Mouse (Mus musculus): Measurements from ENCODE around the gene Kcnj4.
A peak's percentile ranks its signal among the peaks of the same experiment; 100 is the strongest.

Gene Kcnj4

GRCm38 (mm10) chr15:79504707-79505452 is at the start of gene Kcnj4:
TSS of gene Kcnj4 (minus strand) at chr15:79505241.
- no peak for DNase-seq

DNA sequence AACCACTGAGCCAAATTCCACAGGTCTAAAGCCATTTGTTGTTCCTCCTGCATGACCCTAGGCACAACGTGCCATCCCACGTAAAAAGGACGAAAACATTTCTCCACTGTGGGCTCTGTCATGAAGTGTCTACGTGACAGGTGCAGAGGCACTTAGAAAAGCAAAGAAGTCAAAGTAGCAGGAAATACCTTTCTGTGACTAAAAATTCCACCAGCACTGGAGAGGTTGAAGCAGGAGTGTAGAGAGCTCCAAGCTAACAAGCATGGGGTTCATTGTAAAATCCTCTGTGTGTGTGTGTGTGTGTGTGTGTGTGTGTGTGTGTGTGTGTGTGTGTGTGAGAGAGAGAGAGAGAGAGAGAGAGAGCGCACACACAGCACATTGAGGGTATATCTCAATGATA is 47.5 kb upstream of the Kcnj4 start:
- DNase-seq, result no peak

DNA sequence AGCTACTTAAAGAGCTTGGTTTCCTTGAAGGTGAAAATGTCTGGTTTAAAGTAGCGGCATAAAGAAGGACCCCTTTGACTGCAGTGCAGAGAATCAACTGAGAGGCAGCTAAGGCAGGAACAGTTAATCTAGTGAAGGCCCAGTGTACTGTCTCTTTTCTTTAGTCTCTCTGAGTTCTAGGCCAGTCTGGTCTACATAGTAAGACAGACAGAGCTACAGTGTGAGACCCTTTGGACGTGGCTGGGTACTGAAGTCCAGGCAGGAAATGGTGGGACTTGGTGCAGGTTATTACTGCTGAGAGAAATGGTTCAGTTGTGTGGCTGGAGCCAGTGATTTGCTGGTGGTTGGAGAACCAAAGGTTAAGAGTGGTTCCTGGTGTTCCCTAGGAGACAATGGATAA is 43.2 kb upstream of the Kcnj4 start:
- DNase-seq, result no peak

DNA sequence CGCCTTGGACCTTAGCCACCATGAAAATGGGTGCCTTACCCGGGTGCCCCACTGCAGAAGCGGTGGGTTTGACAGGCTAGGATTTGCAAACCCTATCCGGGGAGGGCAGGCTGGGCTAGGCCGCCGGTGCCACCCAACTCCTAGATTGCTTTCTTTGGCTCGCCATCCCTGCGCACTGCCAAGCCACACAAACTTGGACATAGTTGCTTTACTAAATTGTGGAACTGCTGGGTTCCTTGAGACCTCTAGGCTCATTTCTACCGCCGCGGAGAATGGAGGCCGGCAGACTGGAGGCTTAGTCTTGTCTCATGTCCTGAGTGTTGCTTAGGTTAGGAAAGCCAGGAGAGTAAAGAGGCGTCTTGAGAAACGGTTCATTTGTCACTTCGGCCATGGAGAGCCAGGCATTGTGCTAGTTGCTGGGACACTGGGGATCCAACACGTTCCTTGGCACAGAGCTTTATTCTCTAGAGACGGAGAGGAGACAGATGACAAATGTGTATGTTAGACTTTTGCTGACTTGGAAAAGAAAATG is 42.3 kb upstream of the Kcnj4 start:
- no peak for DNase-seq

DNA sequence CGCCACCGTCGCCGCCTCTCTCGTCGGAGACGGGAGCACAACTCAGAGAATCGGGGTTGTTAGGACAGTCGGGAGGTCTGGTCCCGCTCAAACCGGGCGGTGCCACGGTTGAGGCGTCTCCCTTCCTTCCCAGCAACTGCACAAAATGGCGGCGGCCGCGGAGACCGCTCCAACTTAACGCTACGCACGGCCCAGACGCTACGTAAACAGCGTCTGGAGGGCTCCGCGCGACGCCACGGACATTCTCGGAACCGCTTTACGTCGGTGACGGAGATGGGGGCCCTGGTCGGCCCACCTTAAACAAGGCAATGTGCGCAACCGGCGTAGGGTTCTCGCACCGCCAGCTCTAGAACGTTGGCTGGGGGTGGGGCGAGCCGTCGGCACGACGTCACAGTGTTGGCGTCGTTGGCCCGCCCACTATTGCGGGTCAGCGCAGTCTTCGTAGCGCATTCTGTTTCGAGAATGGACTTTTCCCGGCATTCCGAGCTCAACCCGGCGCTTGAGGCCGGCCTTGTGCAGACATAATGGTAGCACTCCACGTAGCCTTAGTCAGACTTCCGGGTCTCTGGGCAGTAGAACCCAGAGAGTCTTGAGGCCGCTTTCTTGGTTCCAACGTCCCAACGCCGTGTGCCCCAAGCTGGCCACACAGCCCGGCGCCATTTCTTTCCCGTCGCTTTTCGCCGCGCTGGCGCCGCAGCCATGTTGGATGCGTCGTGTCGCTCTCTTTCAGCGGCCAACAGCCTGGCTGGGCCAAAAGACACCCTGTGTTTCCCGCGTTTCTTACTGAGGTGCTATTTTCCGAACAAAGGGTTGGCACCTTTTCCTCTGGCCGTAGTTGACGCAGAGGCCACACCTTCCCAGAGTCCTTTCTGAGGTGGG is 41.6 kb upstream of the Kcnj4 start, which contains the start of gene Ddx17:
TSS of gene Ddx17 (minus strand) at position 332 of the 879 bp plus-strand sequence.
- peak; percentile 99 to 100 for DNase-seq

GRCm38 (mm10) chr15:79545921-79546399 is 40.9 kb upstream of the Kcnj4 start:
- DNase-seq, result peak; percentile 77 to 80

- DNase-seq, result no peak
These were observed 40.5 kb upstream of the Kcnj4 start for GRCm38 (mm10) chr15:79545496-79545895.

GRCm38 (mm10) chr15:79543968-79544367 is 38.9 kb upstream of the Kcnj4 start:
- DNase-seq, result no peak

GRCm38 (mm10) chr15:79533796-79534195 is 28.8 kb upstream of the Kcnj4 start:
- DNase-seq, result no peak

DNA sequence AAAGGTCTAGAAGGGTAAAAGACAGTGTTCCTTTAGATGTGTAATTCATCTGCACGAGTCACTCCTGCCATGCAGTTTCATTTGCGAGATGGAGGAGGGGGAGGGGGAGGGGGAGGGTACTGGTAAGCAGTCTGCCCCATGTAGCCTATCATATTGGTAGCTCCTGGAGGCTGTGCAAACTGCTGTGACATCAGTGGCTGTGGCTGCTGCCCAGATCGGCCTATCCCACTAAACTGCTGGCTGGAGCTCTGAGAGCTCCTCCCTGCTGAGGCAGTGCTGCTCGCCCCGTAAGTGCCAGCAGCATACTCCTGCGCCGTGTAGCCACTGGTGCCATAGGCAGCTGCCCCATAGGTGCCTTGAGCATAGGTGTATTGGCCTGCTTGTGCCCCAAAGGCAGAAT is 24.9 kb upstream of the Kcnj4 start:
- no peak for DNase-seq

DNA sequence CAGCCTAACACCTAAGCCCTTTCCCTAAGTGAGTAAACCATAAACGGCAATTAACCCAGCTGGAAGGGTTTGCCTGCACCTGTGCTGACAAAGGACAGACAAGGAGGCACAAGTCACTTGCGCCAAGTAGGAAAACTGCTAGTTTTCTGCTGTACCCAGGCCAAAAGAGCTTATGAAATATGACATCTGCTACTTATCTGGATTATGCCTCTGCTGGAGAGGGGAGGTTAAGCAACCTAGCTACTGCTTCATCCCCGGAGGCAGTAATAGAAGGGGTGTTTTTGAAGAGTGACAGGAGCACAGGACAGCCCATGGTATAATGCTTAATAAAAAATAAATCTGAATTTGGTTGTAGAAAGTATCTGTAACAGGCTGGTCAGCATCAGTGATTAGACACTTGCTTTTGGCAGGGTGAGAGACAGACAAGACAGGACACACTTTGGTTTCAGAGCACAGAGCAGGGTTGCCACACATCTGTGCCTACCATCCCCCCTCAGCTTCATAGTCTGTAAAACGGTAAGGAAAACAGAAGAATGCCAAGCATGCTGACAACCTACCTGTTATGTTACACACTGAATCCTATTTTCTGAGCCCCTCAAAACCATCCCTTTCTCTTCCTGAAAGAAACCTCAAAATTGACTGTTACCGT is 23.1 kb upstream of the Kcnj4 start:
- DNase-seq, result peak in 1 of 2 experiments; percentile 20

DNA sequence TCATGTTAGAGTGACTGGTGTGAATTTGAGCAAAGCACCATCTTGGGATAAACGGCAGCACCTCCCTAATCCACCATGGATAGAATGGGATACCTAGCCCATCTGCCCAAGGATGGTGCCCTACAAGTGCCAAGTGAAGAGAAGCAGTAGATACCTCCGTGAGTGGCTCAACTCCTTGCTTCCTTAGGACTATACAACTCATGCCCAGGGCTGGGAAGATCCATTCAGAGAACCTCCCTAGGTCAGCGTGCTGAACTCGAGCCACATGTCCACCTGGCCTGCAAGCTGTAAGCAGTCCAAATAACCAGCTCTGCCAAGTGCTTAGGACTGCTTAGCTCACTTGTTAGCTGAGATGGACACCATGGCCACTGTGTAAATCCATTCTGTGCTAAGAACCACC is 22.2 kb upstream of the Kcnj4 start:
- DNase-seq, result peak; percentile 68 to 73

GRCm38 (mm10) chr15:79525979-79526768 is 21.1 kb upstream of the Kcnj4 start:
- DNase-seq, result no peak

- no peak for DNase-seq
These were observed 20.5 kb upstream of the Kcnj4 start for GRCm38 (mm10) chr15:79525564-79525963.

GRCm38 (mm10) chr15:79519400-79520220 is 14.6 kb upstream of the Kcnj4 start:
- no peak for DNase-seq

GRCm38 (mm10) chr15:79518571-79518970 is 13.5 kb upstream of the Kcnj4 start:
- no peak for DNase-seq

DNA sequence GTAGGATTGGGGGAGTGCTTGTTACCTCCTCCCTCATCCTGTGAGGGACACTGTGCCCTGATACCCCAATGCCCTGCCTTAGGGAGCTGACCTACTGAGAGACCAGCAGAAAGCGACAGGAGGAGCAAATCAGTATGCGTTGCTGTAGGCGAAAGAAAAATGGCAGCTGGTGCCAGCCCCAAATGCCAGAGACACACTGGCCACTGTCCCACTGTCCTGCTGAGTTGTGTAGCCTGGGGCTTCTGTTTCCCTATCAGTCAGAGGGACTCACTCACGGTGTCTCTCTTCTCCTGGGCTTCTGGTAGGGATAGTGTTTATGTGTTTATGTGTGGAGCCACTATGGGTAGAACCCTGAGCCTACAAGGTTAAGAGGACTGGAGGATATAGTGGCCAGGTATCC is 12.7 kb upstream of the Kcnj4 start:
- peak; percentile 56 to 65 for DNase-seq

DNA sequence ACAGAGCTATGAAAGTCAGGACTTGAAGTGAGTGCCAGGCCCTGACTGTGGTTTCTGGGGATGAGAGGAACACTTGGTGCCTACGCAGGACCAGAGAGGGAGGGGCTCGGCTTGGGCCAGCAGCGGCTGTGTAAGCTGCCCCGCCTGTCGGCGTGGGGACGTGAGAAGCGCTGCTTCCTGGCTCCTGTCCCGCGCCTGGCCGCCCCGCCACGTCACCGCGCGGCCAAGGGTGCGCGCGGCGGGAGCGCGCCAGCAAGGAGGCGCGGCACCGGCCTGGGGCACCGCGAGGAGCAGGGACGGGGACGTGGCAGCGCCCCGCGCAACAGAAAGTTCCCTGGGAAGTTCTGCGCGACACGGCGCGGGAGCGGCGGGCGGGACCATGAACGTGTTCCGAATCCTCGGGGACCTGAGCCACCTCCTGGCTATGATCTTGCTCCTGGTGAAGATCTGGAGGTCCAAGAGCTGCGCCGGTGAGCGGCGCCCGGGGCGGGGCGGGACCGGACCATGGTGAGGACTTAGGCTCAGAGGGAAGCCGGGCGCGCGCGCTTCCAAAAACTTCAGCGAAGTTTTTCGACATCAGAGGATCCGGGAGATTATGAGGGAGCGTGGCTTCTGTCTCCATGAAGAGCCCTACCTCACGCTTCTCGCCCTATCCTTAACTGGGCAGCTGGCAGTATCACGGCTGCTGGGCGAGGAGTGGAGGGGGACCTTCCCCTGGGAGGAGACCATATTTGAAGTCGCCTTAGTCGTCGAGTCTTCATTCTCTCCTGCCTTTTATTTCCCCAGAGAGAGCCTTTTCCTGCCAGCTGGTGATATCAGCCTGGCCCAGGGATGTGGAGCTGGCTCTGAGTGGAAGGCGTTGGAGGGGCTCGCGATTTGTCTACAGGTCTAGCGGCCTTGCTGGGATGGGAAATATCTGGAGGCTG is 11.4 kb upstream of the Kcnj4 start, which contains the start of gene Kdelr3:
TSS of gene Kdelr3 (plus strand) at position 241 of the 926 bp plus-strand sequence.
- DNase-seq, result peak in 1 of 2 experiments; percentile 62

- DNase-seq, result no peak
These were observed 8.9 kb upstream of the Kcnj4 start for GRCm38 (mm10) chr15:79513940-79514339.
